Mouse (Mus musculus): ENCODE results near the gene Ap2a2.

GRCm38 (mm10) chr7:141560471-141560870 lies 1.5 kb upstream of the Ap2a2 start:
- TF ChIP-seq CTCF (IDR thresholded peaks at IDR 0.05; ENCODE audit: low read depth), result no peak
- TF ChIP-seq EP300 (IDR thresholded peaks at IDR 0.05; ENCODE audit: low read depth), result no peak

All from heart, postnatal 0 days (tissue).